Mouse (Mus musculus) v-Abl transformed pro-B cells (cell line): ENCODE measurements around the gene 2810004N23Rik.

Experiments used
- in situ Hi-C, 2 experiments: fragments of 400-800 bp; cut with MboI; formaldehyde crosslinking; loops; one replicate each; pipeline ENCODE4 v1.15.1; 2025; ENCODE audit not compliant: unreplicated experiment in 2 of 2

2810004N23Rik gene

GRCm38 (mm10) chr8:124862321-124863162 is at the start of gene 2810004N23Rik, which contains the start of gene Gnpat:
Gene 2810004N23Rik (minus strand): TSS chr8:124863120.
Gene Gnpat (plus strand): TSS chr8:124863033.
- in situ Hi-C loops, result loop anchor here (10.0 to 25.0 kb wide), 2 partner anchors 172 to 1575 kb away; no protein-coding TSS in a partner anchor

GRCm38 (mm10) chr8:124911938-124912872 is 49.3 kb upstream of the 2810004N23Rik start:
- in situ Hi-C loops, result loop anchor here in 1 of 2 experiments (25.0 kb wide), 1 partner anchor 650 kb away; no protein-coding TSS in a partner anchor

GRCm38 (mm10) chr8:124910349-124910748 is 47.4 kb upstream of the 2810004N23Rik start:
- in situ Hi-C loops, result loop anchor here in 1 of 2 experiments (25.0 kb wide), 1 partner anchor 648 kb away; no protein-coding TSS in a partner anchor

GRCm38 (mm10) chr8:124909936-124910335 is 47.0 kb upstream of the 2810004N23Rik start:
- in situ Hi-C loops, result loop anchor here in 1 of 2 experiments (25.0 kb wide), 1 partner anchor 648 kb away; no protein-coding TSS in a partner anchor

GRCm38 (mm10) chr8:124905482-124905881 is 42.6 kb upstream of the 2810004N23Rik start:
- in situ Hi-C loops, result loop anchor here in 1 of 2 experiments (25.0 kb wide), 1 partner anchor 643 kb away; no protein-coding TSS in a partner anchor

GRCm38 (mm10) chr8:124903198-124903597 is 40.3 kb upstream of the 2810004N23Rik start:
- in situ Hi-C loops, result loop anchor here in 1 of 2 experiments (25.0 kb wide), 1 partner anchor 641 kb away; no protein-coding TSS in a partner anchor

GRCm38 (mm10) chr8:124898251-124898905 is 35.5 kb upstream of the 2810004N23Rik start:
- in situ Hi-C loops, result loop anchor here (5.0 to 10.0 kb wide), 3 partner anchors 54 to 136 kb away; no protein-coding TSS in a partner anchor

- in situ Hi-C loops, result loop anchor here (5.0 to 10.0 kb wide), 3 partner anchors 55 to 137 kb away; no protein-coding TSS in a partner anchor
These were observed 34.7 kb upstream of the 2810004N23Rik start, which contains the start of the genes Exoc8 and Sprtn for GRCm38 (mm10) chr8:124897386-124898250. Gene Exoc8 (minus strand): TSS chr8:124897705. Gene Sprtn (plus strand): TSS chr8:124897886.

- in situ Hi-C loops, result loop anchor here (5.0 to 10.0 kb wide), 3 partner anchors 55 to 138 kb away; no protein-coding TSS in a partner anchor
These were observed 33.9 kb upstream of the 2810004N23Rik start for GRCm38 (mm10) chr8:124896632-124897385.

GRCm38 (mm10) chr8:124896010-124896631 is 33.2 kb upstream of the 2810004N23Rik start:
- in situ Hi-C loops, result loop anchor here (5.0 to 10.0 kb wide), 3 partner anchors 56 to 139 kb away; no protein-coding TSS in a partner anchor

GRCm38 (mm10) chr8:124892596-124892995 is 29.7 kb upstream of the 2810004N23Rik start:
- in situ Hi-C loops, result loop anchor here in 1 of 2 experiments (10.0 kb wide), 1 partner anchor 142 kb away; no protein-coding TSS in a partner anchor

GRCm38 (mm10) chr8:124888385-124888784 is 25.5 kb upstream of the 2810004N23Rik start:
- in situ Hi-C loops, result no loop called here

GRCm38 (mm10) chr8:124878946-124879526 is 16.1 kb upstream of the 2810004N23Rik start:
- in situ Hi-C loops, result no loop called here

- in situ Hi-C loops, result no loop called here
These were observed 15.2 kb upstream of the 2810004N23Rik start for GRCm38 (mm10) chr8:124878141-124878540.

GRCm38 (mm10) chr8:124872690-124873089 is 9.8 kb upstream of the 2810004N23Rik start:
- in situ Hi-C loops, result loop anchor here in 1 of 2 experiments (25.0 kb wide), 1 partner anchor 1565 kb away; no protein-coding TSS in a partner anchor

- in situ Hi-C loops, result loop anchor here in 1 of 2 experiments (25.0 kb wide), 1 partner anchor 1565 kb away; no protein-coding TSS in a partner anchor
These were observed 9.2 kb upstream of the 2810004N23Rik start for GRCm38 (mm10) chr8:124872081-124872480.
